Mouse (Mus musculus): ENCODE data around the gene Nit1. TPM values are rescaled to one million over a fixed set of nuclear protein-coding genes. Genes with fewer than 3 reads are reported as not detected.
"Not testable (repeated sequence)": the region's sequence is repeated elsewhere in the genome, so short reads cannot be mapped to it uniquely, and the experiment has no call there.

Gene Nit1
- polyA plus RNA-seq, 1 experiment from 2014 or later: 51.2 TPM

DNA sequence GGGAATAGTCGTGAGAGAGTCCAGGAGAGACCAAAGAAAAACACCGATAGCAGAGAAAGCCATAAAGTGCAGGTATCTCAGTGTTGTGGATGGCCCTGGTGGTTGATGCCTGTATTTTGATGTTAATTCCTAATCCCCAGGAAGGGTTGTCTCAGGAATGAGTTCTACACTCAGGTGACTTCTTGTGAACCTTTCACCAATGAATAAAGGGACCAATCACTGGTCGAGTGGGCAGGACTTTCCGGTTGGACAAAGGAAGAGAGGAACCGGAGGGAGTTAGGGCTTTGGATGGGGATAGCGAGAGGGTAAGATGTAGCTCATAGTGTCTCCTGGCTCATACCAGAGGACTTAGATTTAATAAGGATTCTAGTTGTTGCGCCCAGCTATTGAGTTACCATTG lies 25.7 kb downstream of the Nit1 start:
- Histone ChIP-seq H3K4me1 (ENCODE audit: control insufficient read depth, insufficient read depth, low read depth, low read length) (no peaks in the 10 kb centered on the region), H3K4me2 (ENCODE audit: low read length) (peak overlapping the region; percentile 12; the same call in 1 of the 2 replicates), H3K9ac (ENCODE audit: low read depth, low read length) (no peak overlapping the region), H3K27me3 (replicated peaks; ENCODE audit: control insufficient read depth, insufficient read depth, low read length) (no peaks in the 10 kb centered on the region), H3K36me3 (ENCODE audit: control insufficient read depth, insufficient read depth, low read length) (no peaks in the 10 kb centered on the region), H3K4me3 (ENCODE audit: low read length) (no peak overlapping the region), H3K27ac (ENCODE audit: low read depth, low read length) (no peak overlapping the region), H3K9me3 (ENCODE audit: control insufficient read depth, low read length) (no peaks in the 10 kb centered on the region)
- 14% methylated on average over 7 of the region's 7 CpGs for WGBS
- no peak for ATAC-seq

DNA sequence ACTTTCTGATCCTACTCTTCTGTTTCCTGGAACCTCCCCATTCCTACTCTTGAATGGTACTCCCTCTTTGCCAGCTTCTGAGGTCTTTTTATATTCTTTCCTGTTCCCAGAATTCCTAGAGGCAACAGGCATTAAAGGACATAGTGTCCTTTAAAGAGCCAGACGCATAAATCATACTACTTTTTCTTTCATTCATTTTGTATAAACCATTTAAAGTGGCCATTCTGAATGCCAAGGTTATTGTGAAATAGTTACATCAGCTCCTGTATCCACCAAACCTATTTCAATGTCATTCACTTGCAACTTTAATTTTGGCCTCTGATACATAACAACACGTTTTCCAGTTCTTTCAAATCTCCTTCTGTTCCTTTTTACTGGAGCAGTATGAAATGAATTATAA lies 36.1 kb downstream of the Nit1 start:
- Histone ChIP-seq H3K36me3 (ENCODE audit: control insufficient read depth, insufficient read depth, low read length) (no peaks in the 10 kb centered on the region), H3K4me2 (ENCODE audit: low read length) (no peak overlapping the region)

DNA sequence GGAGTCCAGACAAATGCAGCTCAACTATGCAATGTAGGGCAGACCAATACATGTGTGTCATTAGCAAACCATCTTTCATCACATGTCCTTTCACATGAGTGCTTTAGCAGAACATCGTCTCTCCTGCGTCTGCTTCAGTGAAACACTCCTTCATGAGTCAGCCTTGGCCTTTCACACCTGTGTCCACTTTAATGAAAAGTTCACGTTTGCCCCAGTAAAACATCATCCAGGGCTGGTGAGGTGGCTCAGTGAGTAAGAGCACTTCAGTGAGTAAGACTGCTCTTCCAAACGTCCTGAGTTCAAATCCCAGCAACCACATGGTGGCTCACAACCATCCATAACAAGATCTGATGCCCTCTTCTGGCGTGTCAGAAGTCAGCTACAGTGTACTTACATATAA lies 39.3 kb downstream of the Nit1 start:
- WGBS: 73% methylated on average over 5 of the region's 5 CpGs
- H3K27me3 ChIP-seq (replicated peaks; ENCODE audit: control insufficient read depth, insufficient read depth, low read length); H3K9me3 ChIP-seq (ENCODE audit: control insufficient read depth, low read length); H3K9ac ChIP-seq (ENCODE audit: low read depth, low read length); H3K36me3 ChIP-seq (ENCODE audit: control insufficient read depth, insufficient read depth, low read length); ATAC-seq; H3K4me3 ChIP-seq (ENCODE audit: low read length); H3K4me1 ChIP-seq (ENCODE audit: control insufficient read depth, insufficient read depth, low read depth, low read length); H3K27ac ChIP-seq (ENCODE audit: low read depth, low read length); H3K4me2 ChIP-seq (ENCODE audit: low read length): not testable (repeated sequence)

More for the DNA sequence above, 36.1 kb downstream of the Nit1 start:
- ATAC-seq: no peak
- WGBS: 78% methylated on average over 2 of the region's 2 CpGs
- H3K9me3 ChIP-seq (ENCODE audit: control insufficient read depth, low read length): no peaks in the 10 kb centered on the region
- H3K27me3 ChIP-seq (replicated peaks; ENCODE audit: control insufficient read depth, insufficient read depth, low read length): no peaks in the 10 kb centered on the region
- H3K4me3 ChIP-seq (ENCODE audit: low read length): no peak overlapping the region
- H3K4me1 ChIP-seq (ENCODE audit: control insufficient read depth, insufficient read depth, low read depth, low read length): no peaks in the 10 kb centered on the region
- H3K27ac ChIP-seq (ENCODE audit: low read depth, low read length): no peak overlapping the region
- H3K9ac ChIP-seq (ENCODE audit: low read depth, low read length): no peak overlapping the region

DNA sequence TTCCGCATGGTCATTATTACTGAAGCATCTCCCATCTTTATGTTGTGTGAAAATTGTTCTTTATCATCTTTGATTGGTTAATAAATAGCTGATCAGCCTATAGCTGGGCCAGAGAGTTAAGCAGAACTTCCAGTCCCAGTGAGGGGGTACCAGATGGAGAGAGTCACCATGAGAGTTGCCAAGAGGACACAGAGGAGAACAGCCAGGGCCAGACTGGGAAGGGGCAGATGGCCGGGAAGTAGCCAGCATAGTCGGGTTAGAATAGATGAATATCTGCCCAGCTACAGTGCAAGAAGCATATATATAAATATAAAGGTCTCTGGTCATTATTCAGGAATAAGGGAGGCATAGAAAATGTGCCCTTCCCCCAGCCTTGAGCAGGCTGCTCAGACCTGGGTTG lies 47.2 kb downstream of the Nit1 start:
- ATAC-seq: no peak
- no peak overlapping the region for H3K4me2 ChIP-seq (ENCODE audit: low read length)
- H3K27me3 ChIP-seq (replicated peaks; ENCODE audit: control insufficient read depth, insufficient read depth, low read length): peaks cover 4% of the 10 kb centered on the region
- WGBS: 73% methylated on average over 3 of the region's 3 CpGs
- peaks cover 9% of the 10 kb centered on the region for H3K4me1 ChIP-seq (ENCODE audit: control insufficient read depth, insufficient read depth, low read depth, low read length)
- H3K27ac ChIP-seq (ENCODE audit: low read depth, low read length): no peak overlapping the region
- no peak overlapping the region for H3K4me3 ChIP-seq (ENCODE audit: low read length)
- H3K9ac ChIP-seq (ENCODE audit: low read depth, low read length): no peak overlapping the region
- H3K36me3 ChIP-seq (ENCODE audit: control insufficient read depth, insufficient read depth, low read length): no peaks in the 10 kb centered on the region
- no peaks in the 10 kb centered on the region for H3K9me3 ChIP-seq (ENCODE audit: control insufficient read depth, low read length)

DNA sequence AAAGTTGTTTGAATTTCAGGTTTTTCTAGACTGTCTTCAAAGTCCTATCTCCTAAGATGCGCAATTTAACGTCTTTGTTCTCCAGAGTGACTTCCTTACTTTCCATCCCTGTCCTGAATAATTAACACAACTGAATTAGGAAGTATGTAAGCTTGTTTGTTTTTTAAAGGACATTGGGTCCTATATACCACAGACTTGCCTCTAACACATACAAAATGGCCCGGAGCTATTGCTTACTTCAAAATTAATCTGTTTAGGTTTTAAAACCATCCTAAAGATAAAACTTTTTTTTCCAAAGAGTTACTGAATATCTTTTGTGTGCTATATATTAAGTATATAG lies 50.4 kb downstream of the Nit1 start:
- ATAC-seq: peak; percentile 35
- H3K27ac ChIP-seq (ENCODE audit: low read depth, low read length): peak overlapping the region; percentile 96
- peaks cover 4% of the 10 kb centered on the region for H3K27me3 ChIP-seq (replicated peaks; ENCODE audit: control insufficient read depth, insufficient read depth, low read length)
- WGBS: 16% methylated on average over 3 of the region's 3 CpGs
- peak overlapping the region; percentile 77 for H3K4me2 ChIP-seq (ENCODE audit: low read length)
- peak overlapping the region; percentile 78 for H3K4me3 ChIP-seq (ENCODE audit: low read length)
- H3K36me3 ChIP-seq (ENCODE audit: control insufficient read depth, insufficient read depth, low read length): 0 out of 2 replicates have a peak, but pooled peaks cover under 1% of the 10 kb centered on the region
- H3K4me1 ChIP-seq (ENCODE audit: control insufficient read depth, insufficient read depth, low read depth, low read length): peaks cover 9% of the 10 kb centered on the region
- H3K9ac ChIP-seq (ENCODE audit: low read depth, low read length): peak overlapping the region; percentile 91
- H3K9me3 ChIP-seq (ENCODE audit: control insufficient read depth, low read length): no peaks in the 10 kb centered on the region

DNA sequence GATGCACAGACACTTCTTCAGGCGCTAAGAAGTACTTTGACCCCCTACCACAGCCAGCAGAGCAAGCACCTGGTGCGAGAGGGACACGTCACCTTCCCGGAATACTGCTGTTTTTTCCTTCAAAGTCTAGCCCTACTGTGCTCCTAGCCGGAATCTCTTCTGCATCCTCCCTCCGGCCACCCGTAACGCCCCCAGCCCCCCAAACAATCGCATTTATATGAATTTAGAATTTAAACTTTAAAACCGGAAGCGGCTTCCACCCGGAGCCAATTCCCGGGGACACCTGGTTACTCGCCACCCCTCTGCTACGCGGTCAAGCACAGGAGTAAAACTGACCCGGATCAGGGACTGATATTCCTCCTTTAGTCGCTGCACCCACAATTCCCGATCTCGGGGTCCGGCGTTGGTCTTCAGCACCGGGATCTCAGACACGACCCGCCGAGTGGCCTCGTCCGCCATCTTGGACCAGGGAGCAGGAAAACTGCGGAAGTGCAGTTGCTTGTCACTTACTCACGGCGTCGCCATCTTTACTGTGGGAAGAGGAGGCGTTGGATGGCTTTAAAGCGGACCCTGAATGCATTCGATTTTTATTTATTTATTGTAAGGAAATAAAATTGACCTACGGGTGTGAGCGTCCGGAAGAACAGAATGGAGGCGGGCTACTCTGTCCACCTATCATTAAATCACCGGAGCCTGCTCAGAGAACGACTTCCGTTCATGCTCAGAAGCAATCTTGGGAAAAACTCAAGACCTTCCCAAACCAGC lies 51.0 kb downstream of the Nit1 start, which contains the start of gene Ufc1:
Gene Ufc1 (minus strand): TSS at position 727 of the 765 bp plus-strand sequence.
- WGBS: under 1% methylated on average over 42 of the region's 42 CpGs
- H3K9me3 ChIP-seq (ENCODE audit: control insufficient read depth, low read length): no peaks in the 10 kb centered on the region
- H3K27ac ChIP-seq (ENCODE audit: low read depth, low read length): peak within 1 kb of the TSS; percentile 96
- ATAC-seq: peak; percentile 89
- H3K9ac ChIP-seq (ENCODE audit: low read depth, low read length): peak within 1 kb of the TSS; percentile 91
- peak within 1 kb of the TSS; percentile 78 for H3K4me3 ChIP-seq (ENCODE audit: low read length)
- H3K27me3 ChIP-seq (replicated peaks; ENCODE audit: control insufficient read depth, insufficient read depth, low read length): peaks cover 4% of the 10 kb centered on the region
- H3K4me2 ChIP-seq (ENCODE audit: low read length): peak within 1 kb of the TSS; percentile 77
- peaks cover 4% of the 10 kb centered on the region; the same call in 1 of the 2 replicates for H3K36me3 ChIP-seq (ENCODE audit: control insufficient read depth, insufficient read depth, low read length)
- H3K4me1 ChIP-seq (ENCODE audit: control insufficient read depth, insufficient read depth, low read depth, low read length): peaks cover 9% of the 10 kb centered on the region

DNA sequence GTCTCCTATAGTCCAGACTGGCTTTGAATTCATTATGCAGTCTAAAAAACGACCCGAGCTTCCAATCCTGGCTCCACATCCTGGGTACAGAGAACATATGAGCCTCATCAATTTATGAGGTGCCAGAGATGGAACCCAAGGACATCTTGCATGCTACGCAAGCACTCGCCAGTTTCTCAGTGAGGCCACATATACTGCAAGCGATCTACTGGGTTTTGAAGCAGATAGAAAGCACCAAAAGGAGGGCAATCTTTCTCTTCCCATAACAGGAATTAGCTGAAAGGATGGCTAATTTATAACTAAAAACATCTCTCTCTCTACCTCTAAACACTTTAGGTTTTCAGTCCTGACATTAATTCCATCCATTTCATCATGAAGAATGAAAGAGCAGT lies 51.5 kb downstream of the Nit1 start:
- WGBS: 38% methylated on average over 5 of the region's 5 CpGs
- ATAC-seq: no peak
- peaks cover 4% of the 10 kb centered on the region for H3K27me3 ChIP-seq (replicated peaks; ENCODE audit: control insufficient read depth, insufficient read depth, low read length)
- H3K27ac ChIP-seq (ENCODE audit: low read depth, low read length): peak overlapping the region; percentile 96
- peak overlapping the region; percentile 77 for H3K4me2 ChIP-seq (ENCODE audit: low read length)
- no peaks in the 10 kb centered on the region for H3K9me3 ChIP-seq (ENCODE audit: control insufficient read depth, low read length)
- peaks cover 8% of the 10 kb centered on the region for H3K36me3 ChIP-seq (ENCODE audit: control insufficient read depth, insufficient read depth, low read length)
- peak overlapping the region; percentile 78 for H3K4me3 ChIP-seq (ENCODE audit: low read length)
- H3K4me1 ChIP-seq (ENCODE audit: control insufficient read depth, insufficient read depth, low read depth, low read length): peaks cover 9% of the 10 kb centered on the region
- peak overlapping the region; percentile 91 for H3K9ac ChIP-seq (ENCODE audit: low read depth, low read length)

DNA sequence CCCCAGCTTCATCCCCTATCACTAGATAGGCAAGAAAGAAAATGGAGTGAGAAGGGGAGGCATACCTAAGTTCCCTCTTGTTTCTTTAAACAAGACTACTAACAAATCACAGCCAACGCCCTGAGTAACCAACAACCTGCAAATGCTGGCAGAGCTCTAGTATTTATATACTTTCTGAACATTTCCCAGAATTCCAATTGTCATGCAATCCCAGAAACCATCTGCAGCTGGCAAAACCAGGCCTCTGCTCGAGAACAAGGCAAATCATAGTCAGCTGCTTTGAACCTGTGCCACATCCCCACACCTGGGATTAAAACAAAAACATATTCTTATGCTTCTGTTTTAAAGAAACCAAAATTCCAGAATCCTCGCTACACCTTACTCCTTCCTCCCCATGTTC lies 52.1 kb downstream of the Nit1 start:
- WGBS: 86% methylated on average over 3 of the region's 3 CpGs
- no peak overlapping the region for H3K27ac ChIP-seq (ENCODE audit: low read depth, low read length)
- H3K9me3 ChIP-seq (ENCODE audit: control insufficient read depth, low read length): no peaks in the 10 kb centered on the region
- H3K36me3 ChIP-seq (ENCODE audit: control insufficient read depth, insufficient read depth, low read length): peaks cover 11% of the 10 kb centered on the region
- peaks cover 10% of the 10 kb centered on the region for H3K4me1 ChIP-seq (ENCODE audit: control insufficient read depth, insufficient read depth, low read depth, low read length)
- ATAC-seq: no peak
- peaks cover 4% of the 10 kb centered on the region for H3K27me3 ChIP-seq (replicated peaks; ENCODE audit: control insufficient read depth, insufficient read depth, low read length)
- peak overlapping the region; percentile 78; the same call in 1 of the 2 replicates for H3K4me3 ChIP-seq (ENCODE audit: low read length)
- no peak overlapping the region for H3K9ac ChIP-seq (ENCODE audit: low read depth, low read length)
- H3K4me2 ChIP-seq (ENCODE audit: low read length): peak overlapping the region; percentile 77

DNA sequence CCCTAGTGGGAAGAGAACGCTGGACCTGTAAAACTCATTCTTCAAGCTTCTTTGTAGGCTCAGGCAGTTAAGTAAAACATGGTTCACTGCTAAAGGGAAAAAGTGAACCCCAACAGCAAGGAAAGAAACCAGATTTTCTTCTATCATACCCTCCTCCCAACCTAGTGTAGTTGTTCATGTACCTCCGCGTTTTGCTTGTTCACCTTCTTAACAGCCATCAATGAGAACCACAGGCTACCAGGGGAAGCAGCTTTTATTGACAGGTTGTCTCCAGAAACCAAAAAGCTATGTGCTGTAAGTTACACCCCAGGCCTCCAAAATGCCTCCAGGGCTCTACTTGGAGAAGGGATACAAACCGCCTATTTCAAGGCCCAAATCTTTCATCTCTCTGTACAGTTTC lies 57.1 kb downstream of the Nit1 start:
- H3K9me3 ChIP-seq (ENCODE audit: control insufficient read depth, low read length): no peaks in the 10 kb centered on the region
- H3K27ac ChIP-seq (ENCODE audit: low read depth, low read length): peak overlapping the region; percentile 97
- H3K4me2 ChIP-seq (ENCODE audit: low read length): peak overlapping the region; percentile 48
- H3K36me3 ChIP-seq (ENCODE audit: control insufficient read depth, insufficient read depth, low read length): peaks cover 21% of the 10 kb centered on the region
- peak overlapping the region; percentile 99; the same call in 1 of the 2 replicates for H3K9ac ChIP-seq (ENCODE audit: low read depth, low read length)
- ATAC-seq: no peak
- peaks cover 19% of the 10 kb centered on the region for H3K4me1 ChIP-seq (ENCODE audit: control insufficient read depth, insufficient read depth, low read depth, low read length)
- H3K27me3 ChIP-seq (replicated peaks; ENCODE audit: control insufficient read depth, insufficient read depth, low read length): no peaks in the 10 kb centered on the region
- H3K4me3 ChIP-seq (ENCODE audit: low read length): peak overlapping the region; percentile 94; the same call in 1 of the 2 replicates
- 68% methylated on average over 4 of the region's 4 CpGs for WGBS

Data from hindbrain, embryonic 16.5 days (tissue).